Mouse (Mus musculus) brain, embryonic 18.5 days (tissue): ENCODE measurements at regions not wholly inside any gene's neighbourhood (a gene's known extent, or its start where the extent isn't known, plus 50 kb on each side); places are given as distances from the start of the nearest gene placed in this dataset.

ENCODE experiments used
- DNase-seq: peaks from one replicate; pipeline ENCODE4 v3.0.0-alpha.2; 2012; ENCODE audit warnings: low read depth, low spot score

- no peak for DNase-seq
Observed at GRCm38 (mm10) chr5:95864252-95864651, 88.5 kb downstream of the E330014E10Rik start.

GRCm38 (mm10) chr5:95864725-95865492, 89.1 kb downstream of the E330014E10Rik start:
- DNase-seq, result no peak

GRCm38 (mm10) chr5:95865516-95865915, 89.7 kb downstream of the E330014E10Rik start:
- DNase-seq, result no peak

- DNase-seq, result no peak
Observed at GRCm38 (mm10) chr5:95866848-95867495, 89.8 kb upstream of the Cxcl13 start.

GRCm38 (mm10) chr5:95870336-95870845, 86.4 kb upstream of the Cxcl13 start:
- DNase-seq, result no peak

- no peak for DNase-seq
Observed at GRCm38 (mm10) chr5:95874969-95875368, 81.8 kb upstream of the Cxcl13 start.

GRCm38 (mm10) chr5:95880914-95881313, 75.8 kb upstream of the Cxcl13 start:
- DNase-seq, result peak; percentile 4
